Mouse (Mus musculus) frontal cortex, adult (tissue): ENCODE data around the gene Armc7.
"Not testable (repeated sequence)": the region's sequence is repeated elsewhere in the genome, so short reads cannot be mapped to it uniquely, and the experiment has no call there.

Experiments used
- ATAC-seq: cut with Nextera tagmentation; 2 replicates; pipeline ENCODE4 v1.9.2; 2017; ENCODE audit warnings: mild to moderate bottlenecking, moderate library complexity, mixed read lengths; ENCODE audit not compliant: low TSS enrichment

The Armc7 gene

DNA sequence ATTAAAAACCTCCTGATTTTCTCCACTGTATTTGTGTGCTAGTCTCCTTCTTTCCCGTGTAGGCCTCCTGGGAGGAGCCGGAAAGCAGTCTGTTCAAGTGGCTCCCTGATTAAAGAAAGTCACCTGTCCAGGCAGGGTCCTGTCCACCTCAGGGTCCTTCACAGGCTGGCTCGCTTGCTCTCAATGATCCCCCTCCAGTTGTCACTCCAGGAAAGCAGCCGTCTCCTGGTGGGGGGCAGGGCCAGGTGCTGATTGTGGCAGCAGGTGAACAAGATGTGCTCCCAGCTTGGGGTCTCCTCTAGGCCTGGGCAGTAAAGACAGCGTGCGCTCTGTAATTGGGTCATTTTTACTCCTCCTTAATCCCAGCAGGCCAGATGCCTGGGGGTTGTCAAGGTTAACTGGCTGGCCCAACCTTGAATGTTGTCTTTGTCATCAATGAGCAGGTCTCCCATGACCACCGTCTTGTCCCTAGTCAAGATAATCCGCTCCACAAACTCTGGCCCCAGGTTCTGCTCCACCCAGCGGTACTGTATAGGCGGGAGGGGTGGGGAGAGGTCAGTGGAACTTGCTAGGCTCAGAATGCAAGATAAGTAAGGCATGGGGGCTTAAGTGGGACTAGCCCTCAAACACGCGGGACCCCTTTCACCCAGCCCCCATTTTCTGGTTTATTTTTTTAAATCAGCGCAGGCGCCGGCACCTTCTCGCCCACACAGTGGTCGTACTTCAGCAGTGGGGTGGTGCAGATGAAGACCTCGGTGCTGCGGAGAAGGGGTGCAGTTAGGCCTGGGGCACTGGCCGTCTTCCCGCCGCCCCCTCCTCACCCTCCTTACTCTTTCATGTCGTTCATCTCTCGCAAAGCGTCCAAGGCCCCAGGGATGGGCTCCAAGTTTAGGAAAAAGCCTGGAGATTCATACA is 15.2 kb downstream of the Armc7 start:
- no peak for ATAC-seq

GRCm38 (mm10) chr11:115491356-115492083 is 16.1 kb downstream of the Armc7 start, which contains the start of gene Nt5c:
Gene Nt5c, minus strand, starts transcription at chr11:115491862.
- peak; percentile 92 for ATAC-seq

- no peak for ATAC-seq
Measured at GRCm38 (mm10) chr11:115492387-115492786, 16.9 kb downstream of the Armc7 start.

DNA sequence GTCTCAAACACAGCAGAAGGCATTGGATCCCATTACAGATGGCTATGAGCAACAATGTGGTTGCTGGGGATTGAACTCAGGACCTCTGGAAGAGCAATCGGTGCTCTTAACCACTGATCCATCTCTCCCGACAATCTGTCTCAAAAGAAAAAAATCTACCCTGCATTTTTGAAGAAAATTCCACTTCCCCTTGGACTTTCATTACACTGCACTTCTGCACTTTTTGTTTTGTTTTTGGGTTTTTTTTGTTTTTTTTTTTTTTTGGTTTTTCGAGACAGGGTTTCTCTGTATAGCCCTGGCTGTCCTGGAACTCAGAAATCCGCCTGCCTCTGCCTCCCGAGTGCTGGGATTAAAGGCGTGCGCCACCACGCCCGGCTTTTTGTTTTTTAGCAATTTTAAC is 21.1 kb downstream of the Armc7 start:
- ATAC-seq = not testable (repeated sequence)

DNA sequence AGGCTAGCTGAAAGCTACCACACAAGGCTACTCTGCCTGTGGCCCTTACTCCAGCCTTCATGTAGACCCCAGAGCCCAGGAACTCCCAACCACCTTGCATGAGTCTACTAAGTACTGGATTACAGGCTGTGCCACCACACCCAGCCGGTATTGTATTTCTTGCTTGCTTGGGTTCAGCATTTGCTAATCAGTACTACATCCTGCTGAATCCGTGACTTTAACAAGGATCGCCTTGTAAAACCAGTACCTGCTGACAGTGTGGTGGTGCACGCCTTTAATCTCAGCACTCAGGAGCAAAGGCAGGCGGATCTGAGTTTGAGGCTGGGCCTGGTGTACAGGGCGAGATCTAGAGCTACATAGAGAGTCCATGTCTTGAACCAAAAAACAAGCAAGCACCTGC is 27.2 kb downstream of the Armc7 start:
- no peak for ATAC-seq

DNA sequence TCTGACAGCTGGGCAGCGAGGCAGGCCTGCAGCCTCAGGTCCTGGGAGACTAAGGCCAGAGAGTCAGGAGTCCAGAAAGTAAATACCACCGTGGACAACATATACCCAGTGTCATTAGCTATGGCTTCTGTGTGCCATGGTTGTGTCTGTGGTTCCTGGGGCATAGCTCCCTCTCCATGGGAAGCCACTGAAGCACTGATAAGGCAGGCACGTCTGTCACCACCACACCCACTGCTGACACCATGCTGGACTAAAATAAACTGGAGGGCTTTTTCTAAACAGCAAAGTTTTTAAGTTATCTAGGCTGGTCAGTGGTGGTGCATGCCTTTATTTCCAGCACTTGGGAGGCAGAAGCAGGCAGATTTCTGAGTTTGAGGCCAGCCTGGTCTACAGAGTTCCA is 31.1 kb downstream of the Armc7 start:
- no peak for ATAC-seq

DNA sequence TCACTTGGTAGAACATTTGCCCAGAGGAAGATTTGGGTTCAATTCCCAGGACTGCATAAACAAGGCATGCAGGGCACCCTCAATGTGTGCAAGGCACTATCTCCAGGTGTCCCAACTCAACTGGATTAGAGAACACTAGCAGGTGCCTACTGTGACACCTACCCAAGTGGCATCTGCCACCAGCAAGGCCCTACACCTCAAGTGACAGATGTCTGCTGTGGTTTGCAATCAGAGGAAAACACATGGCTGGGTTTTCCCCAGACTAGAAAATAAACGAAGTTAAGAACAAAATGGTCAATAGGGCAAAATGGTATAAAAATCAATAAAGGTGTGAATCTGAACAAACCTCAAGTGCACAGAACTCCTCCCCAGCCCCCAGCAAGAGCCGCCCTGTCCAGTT is 32.6 kb downstream of the Armc7 start:
- no peak for ATAC-seq

GRCm38 (mm10) chr11:115509773-115510506 is 34.5 kb downstream of the Armc7 start:
- no peak for ATAC-seq

- no peak for ATAC-seq
Measured at GRCm38 (mm10) chr11:115510507-115510888, 35.0 kb downstream of the Armc7 start.

DNA sequence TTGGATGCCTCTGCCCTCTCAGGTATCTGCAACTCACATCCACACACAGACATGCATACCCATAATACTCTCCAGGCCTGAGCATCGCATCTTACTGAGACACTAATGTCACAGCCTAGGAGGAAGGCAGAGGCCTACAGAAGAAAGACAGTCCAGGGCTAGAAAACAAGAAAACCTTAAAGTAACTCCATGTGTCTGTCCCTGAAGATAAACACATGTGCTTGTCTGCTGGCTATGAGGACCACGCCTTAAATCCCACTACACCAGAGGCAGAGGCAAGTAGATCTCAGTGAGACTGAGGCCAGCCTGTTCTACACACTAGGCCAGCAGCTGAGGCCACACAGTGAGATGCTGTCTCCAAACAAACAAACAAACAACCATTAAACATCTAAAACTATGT is 35.7 kb downstream of the Armc7 start:
- no peak for ATAC-seq

- ATAC-seq = no peak
Measured at GRCm38 (mm10) chr11:115512004-115512403, 36.5 kb downstream of the Armc7 start.

- ATAC-seq = no peak
Measured at GRCm38 (mm10) chr11:115512407-115513183, 37.1 kb downstream of the Armc7 start.

- peak; percentile 45 for ATAC-seq
Measured at GRCm38 (mm10) chr11:115513271-115514237, 38.1 kb downstream of the Armc7 start.

GRCm38 (mm10) chr11:115514238-115514663 is 38.8 kb downstream of the Armc7 start, which contains the start of gene Jpt1:
Gene Jpt1, minus strand, starts transcription at chr11:115514387.
- ATAC-seq = peak; percentile 88

GRCm38 (mm10) chr11:115515021-115515420 is 39.6 kb downstream of the Armc7 start:
- ATAC-seq = no peak

DNA sequence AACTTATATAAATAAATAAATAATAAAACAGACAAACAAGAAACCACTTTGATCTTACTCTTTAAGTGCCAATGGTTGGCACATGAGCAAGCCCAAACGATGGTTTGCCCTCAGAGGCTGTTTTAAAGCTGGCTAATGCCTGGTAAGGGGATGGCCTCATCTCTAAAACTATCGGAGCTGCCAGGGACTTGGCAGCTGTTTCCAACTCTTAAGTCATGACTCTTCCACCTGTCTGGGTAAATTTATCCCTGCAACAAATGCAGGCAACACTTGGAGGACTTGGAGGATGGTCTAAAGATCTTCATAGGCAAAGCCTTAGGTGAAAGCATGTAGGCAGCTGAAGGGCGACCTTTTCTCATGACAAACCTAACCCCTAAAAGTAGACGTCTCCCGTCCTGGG is 41.5 kb downstream of the Armc7 start:
- no peak for ATAC-seq

DNA sequence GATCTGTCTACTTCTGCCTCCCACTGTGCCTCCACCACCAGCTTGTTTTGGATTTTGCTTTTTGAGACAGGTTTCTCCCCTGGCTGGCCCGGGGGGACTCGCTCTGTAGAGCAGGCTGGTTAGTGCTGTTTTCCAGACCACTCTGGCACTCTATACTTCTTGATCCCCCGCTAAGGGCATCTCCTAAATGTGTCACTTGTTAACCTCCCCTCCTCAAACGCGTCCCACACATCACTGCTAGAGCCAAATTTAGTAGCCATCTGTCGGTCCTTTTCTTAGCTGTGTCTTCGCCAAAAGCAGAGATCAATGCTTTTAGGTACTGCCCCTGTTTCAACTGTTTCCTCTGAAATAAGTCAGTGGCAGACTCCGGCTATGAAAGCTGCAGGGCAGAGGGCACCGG is 43.2 kb downstream of the Armc7 start:
- ATAC-seq = peak; percentile 22; the same call in 1 of the 2 replicates

DNA sequence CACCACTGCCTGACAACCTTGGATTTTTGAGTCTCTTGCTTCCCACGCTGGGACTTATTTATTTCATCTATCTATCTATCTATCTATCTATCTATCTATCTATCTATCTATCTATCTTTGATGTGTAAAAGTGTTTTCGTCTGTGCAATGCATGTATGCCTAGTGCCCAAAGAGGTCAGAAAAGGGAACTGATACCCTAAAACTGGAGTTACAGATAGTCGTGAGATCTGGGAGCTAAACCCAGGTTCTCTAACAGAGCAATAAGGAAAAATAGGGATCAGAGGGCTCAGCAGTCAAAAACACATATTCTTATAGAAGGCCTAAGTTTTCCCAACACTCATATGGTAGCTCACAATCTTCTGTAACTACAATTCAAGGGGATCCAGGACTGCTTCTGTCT is 44.1 kb downstream of the Armc7 start:
- no peak for ATAC-seq

GRCm38 (mm10) chr11:115520218-115520617 is 44.8 kb downstream of the Armc7 start:
- 0 out of 2 replicates have a peak, but pooled peaks have one; percentile 7 for ATAC-seq

DNA sequence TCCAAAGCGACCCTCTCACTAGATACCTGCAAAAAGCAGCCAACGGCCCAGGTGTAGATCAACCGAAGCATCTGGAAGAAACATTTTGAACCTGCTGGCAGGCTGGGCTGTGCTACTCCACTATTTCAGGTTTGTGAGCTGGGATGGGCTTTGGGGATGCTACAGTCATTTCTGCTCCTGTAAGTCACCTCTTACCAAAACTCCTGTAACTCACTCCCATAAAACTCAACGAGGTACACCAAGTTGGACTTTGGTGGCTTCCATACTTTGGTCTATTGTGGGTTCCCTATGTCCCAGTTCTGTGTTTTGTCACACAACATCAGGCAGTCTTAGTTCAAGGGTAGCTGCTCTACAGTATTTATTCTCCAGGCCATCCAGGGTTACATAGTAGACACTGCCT is 45.6 kb downstream of the Armc7 start:
- no peak for ATAC-seq
